Mouse (Mus musculus) embryonic facial prominence, embryonic 11.5 days (tissue): ENCODE results near the gene Taco1. TPM values are rescaled to one million over a fixed set of nuclear protein-coding genes. Genes with fewer than 3 reads are reported as not detected.

ENCODE experiments used
- ATAC-seq: fragments of 200-750 bp; cut with Nextera tagmentation; replicated peaks from 2 replicates; pipeline ENCODE4 v1.8.0; 2017; ENCODE audit warnings: low read depth; ENCODE audit not compliant: insufficient number of reproducible peaks, low FRiP score, low TSS enrichment
- DNase-seq: peaks from one replicate; pipeline ENCODE4 v3.0.0-alpha.2; 2015; ENCODE audit warnings: low spot score
- H3K27ac ChIP-seq: fragments of 300-500 bp; sonication (generic); replicated peaks from 2 replicates; pipeline ENCODE4 v1.5.1; 2014; ENCODE audit warnings: mild to moderate bottlenecking, low read depth, low read length, control low read depth
- H3K27me3 ChIP-seq: fragments of 300-500 bp; sonication (generic); 2 replicates; pipeline ENCODE4 v1.6.1; 2014; ENCODE audit warnings: mild to moderate bottlenecking, low read length, moderate library complexity, mixed read lengths; ENCODE audit not compliant: control insufficient read depth, insufficient read depth
- H3K36me3 ChIP-seq: fragments of 300-500 bp; sonication (generic); replicated peaks from 2 replicates; pipeline ENCODE4 v1.6.1; 2014; ENCODE audit warnings: low read depth, mild to moderate bottlenecking, low read length, moderate library complexity, mixed read lengths; ENCODE audit not compliant: control insufficient read depth, insufficient read depth
- H3K4me1 ChIP-seq: fragments of 300-500 bp; sonication (generic); 2 replicates; pipeline ENCODE4 v1.6.1; 2014; ENCODE audit warnings: low read length, mixed read lengths; ENCODE audit not compliant: control insufficient read depth, insufficient read depth
- H3K4me2 ChIP-seq: fragments of 300-500 bp; sonication (generic); 2 replicates; pipeline ENCODE4 v1.6.1; 2014; ENCODE audit warnings: low read depth, mild to moderate bottlenecking, control low read depth, low read length, moderate library complexity
- H3K4me3 ChIP-seq: fragments of 300-500 bp; sonication (generic); 2 replicates; pipeline ENCODE4 v1.5.1; 2014; ENCODE audit warnings: low read depth, low read length, control low read depth
- H3K9ac ChIP-seq: fragments of 300-500 bp; sonication (generic); replicated peaks from 2 replicates; pipeline ENCODE4 v1.6.1; 2014; ENCODE audit warnings: mild to moderate bottlenecking, control low read depth, low read length
- H3K9me3 ChIP-seq: fragments of 300-500 bp; sonication (generic); replicated peaks from 2 replicates; pipeline ENCODE4 v1.6.1; 2016; ENCODE audit warnings: mild to moderate bottlenecking, low read length, inconsistent platforms, mixed read lengths; ENCODE audit not compliant: control insufficient read depth
- whole genome bisulfite sequencing: fragments of 180-500 bp; shearing (Covaris S2); extraction: QIAGEN DNeasy Blood & Tissue Kit; methylation state at CpG from one replicate; pipeline ENCODE4 v1.1.7; 2014; 5-methylcytosine and 5-hydroxymethylcytosine counted together
- polyA plus RNA-seq: library from polyadenylated mRNA; unstranded; fragments of >200 nt; fragmentation: Nextera tagmentation; extraction: Ambion mirVana; gene quantifications from 2 replicates; pipeline ENCODE4 v1.2.1, GENCODE M21; 2014

Gene Taco1
- polyA plus RNA-seq, 1 experiment from 2014 or later = 11.4 TPM

DNA sequence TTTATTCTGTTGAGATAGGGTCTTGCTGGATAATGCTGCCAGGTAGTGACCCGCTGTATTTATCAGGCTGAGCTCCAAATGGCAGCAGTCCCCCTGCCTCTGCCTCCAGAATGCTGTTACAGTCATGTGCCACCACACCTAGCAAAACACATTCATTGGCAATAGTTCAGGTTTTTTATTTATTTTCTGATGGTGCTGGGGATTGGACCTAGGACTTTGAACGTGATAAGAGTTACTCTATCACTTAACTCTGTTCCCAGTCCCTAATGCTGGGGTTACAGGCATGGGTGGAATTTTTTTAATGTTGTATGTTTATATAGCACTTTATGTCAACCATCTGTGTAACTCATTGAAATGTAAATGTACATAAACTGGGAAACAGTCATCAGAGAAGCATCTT lies 11.9 kb upstream of the Taco1 start:
- H3K4me2 ChIP-seq = no peak overlapping the region
- H3K27ac ChIP-seq = no peak overlapping the region
- no peak overlapping the region for H3K4me3 ChIP-seq
- WGBS = 91% methylated on average over 2 of the region's 2 CpGs
- no peak for ATAC-seq
- H3K36me3 ChIP-seq = peaks cover 6% of the 10 kb centered on the region
- H3K9me3 ChIP-seq = no peaks in the 10 kb centered on the region
- no peaks in the 10 kb centered on the region for H3K27me3 ChIP-seq
- no peak for DNase-seq
- H3K9ac ChIP-seq = no peak overlapping the region
- no peaks in the 10 kb centered on the region for H3K4me1 ChIP-seq

DNA sequence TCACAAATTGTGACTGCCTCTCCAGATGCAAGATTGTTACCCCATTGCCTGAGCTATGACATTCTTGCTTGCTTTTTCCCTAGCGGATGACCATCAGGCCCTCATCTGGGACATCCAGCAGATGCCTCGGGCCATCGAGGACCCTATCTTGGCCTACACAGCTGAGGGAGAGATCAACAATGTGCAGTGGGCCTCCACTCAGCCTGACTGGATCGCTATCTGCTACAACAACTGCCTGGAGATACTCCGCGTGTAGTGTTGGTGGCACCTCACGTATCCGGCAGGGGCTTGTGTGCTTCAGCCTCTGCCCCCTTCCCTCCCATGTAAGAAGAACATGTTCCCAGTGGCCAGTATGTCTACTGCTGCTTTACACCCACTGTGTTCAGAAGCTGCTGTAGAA lies 11.3 kb upstream of the Taco1 start:
- peaks cover 6% of the 10 kb centered on the region for H3K36me3 ChIP-seq
- DNase-seq = no peak
- no peak overlapping the region for H3K4me3 ChIP-seq
- ATAC-seq = no peak
- H3K9ac ChIP-seq = no peak overlapping the region
- no peak overlapping the region for H3K27ac ChIP-seq
- H3K9me3 ChIP-seq = no peaks in the 10 kb centered on the region
- H3K4me2 ChIP-seq = no peak overlapping the region
- H3K27me3 ChIP-seq = no peaks in the 10 kb centered on the region
- WGBS = 91% methylated on average over 8 of the region's 8 CpGs
- no peaks in the 10 kb centered on the region for H3K4me1 ChIP-seq

DNA sequence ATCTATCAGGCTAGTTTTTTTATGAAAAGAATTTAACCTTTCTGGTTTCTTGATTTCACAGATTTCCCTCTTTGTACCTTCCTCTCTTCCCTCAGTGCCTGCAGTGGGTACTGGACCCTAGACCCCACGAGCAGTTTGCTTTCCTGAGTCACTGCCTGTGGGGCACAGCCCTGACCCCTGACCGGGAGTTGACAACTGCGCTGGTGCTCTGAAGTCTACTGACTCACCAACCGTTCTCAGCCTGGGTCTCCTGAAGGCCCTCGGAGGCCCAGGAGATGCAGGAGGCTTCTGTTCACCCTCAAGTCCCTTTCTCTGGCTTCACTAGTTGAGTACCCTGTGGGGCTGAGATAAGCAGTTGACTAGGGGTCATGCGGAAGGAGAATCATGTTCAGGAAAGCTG lies 10.5 kb upstream of the Taco1 start:
- Histone ChIP-seq H3K4me1 (no peaks in the 10 kb centered on the region), H3K27me3 (no peaks in the 10 kb centered on the region), H3K9ac (no peak overlapping the region), H3K36me3 (peaks cover 6% of the 10 kb centered on the region), H3K9me3 (no peaks in the 10 kb centered on the region), H3K4me3 (no peak overlapping the region), H3K4me2 (no peak overlapping the region), H3K27ac (no peak overlapping the region)
- 92% methylated on average over 6 of the region's 6 CpGs for WGBS
- no peak for DNase-seq
- ATAC-seq = no peak

DNA sequence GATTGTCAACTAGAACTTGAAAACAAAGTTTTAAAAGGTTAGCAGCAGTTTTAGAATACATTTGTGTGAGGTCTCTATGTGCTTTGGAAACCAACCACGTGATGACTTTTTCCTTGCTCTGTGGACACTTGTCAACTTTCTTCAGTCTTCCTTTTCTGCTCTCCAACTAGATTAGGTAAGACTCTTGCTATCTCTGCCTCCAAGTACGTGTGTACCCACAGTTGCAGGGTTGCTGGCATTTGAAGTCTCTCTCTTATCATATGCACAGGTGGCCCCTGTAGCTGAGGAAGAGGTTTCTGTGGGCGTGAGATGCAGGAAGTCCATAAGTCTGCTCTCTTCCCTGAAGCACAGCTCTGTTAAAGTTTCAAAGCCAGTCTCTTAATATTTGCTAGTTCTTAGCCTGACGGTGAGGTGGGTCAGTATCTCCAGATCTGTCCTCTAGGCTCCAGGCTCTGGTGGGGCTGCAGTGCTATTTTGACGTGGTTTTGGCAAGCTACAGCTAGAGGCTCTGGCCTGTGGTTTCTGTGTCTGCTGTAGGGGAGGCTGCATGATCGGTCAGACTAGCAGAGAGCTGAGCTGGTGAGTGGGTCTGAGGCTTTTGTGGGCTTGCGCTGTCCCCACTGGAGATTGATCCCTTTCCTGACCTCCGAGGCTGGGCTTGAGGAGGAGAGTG lies 8.9 kb upstream of the Taco1 start:
- no peak overlapping the region for H3K4me2 ChIP-seq
- H3K9me3 ChIP-seq = no peaks in the 10 kb centered on the region
- no peaks in the 10 kb centered on the region for H3K4me1 ChIP-seq
- H3K36me3 ChIP-seq = peaks cover 6% of the 10 kb centered on the region
- no peak overlapping the region for H3K4me3 ChIP-seq
- H3K9ac ChIP-seq = no peak overlapping the region
- H3K27ac ChIP-seq = no peak overlapping the region
- ATAC-seq = no peak
- DNase-seq = no peak
- 90% methylated on average over 8 of the region's 8 CpGs for WGBS
- H3K27me3 ChIP-seq = no peaks in the 10 kb centered on the region

DNA sequence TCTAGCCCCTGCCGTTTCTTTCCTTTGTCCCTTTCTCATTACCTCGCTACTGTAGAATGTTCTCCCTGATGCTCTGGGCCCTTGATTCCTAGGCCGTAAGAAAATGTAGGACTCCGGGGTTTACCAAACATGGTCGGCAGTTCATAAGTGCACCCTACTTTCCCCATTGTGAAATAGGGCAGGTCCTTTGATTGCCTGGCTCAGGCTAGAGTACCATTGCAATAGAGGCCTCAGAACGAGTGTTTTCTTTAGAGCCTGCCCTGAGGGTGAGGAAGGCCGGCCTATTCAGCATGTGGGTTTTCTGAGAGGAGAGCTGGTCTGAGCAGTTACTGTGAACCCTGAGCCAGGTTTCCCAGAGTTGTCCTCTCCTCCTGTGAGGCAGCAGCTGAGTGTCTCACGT lies 7.8 kb upstream of the Taco1 start:
- no peak overlapping the region for H3K9ac ChIP-seq
- no peaks in the 10 kb centered on the region for H3K9me3 ChIP-seq
- H3K27ac ChIP-seq = no peak overlapping the region
- 76% methylated on average over 8 of the region's 8 CpGs for WGBS
- no peaks in the 10 kb centered on the region for H3K4me1 ChIP-seq
- no peak overlapping the region for H3K4me3 ChIP-seq
- H3K27me3 ChIP-seq = no peaks in the 10 kb centered on the region
- H3K36me3 ChIP-seq = peaks cover 6% of the 10 kb centered on the region
- DNase-seq = no peak
- no peak overlapping the region for H3K4me2 ChIP-seq
- ATAC-seq = no peak

DNA sequence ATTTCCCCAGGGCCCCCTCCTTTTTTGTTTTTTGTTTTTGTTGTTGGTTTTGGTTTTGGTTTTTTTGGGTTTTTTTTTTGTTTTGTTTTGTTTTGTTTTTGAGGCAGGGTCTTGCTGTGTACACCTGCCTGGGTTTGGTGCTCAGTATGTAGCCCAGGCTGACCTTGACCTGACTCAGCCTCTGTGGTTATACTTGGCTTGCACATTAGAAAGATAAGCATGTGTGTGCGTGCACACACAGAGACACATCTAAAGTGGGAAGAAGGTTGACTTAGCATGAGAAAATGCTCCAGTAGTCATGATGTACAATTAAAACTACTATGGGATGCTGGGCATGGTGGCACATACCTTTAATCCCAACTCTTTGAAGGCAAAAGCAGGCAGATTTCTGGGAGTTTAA lies 5.3 kb upstream of the Taco1 start:
- peaks cover 3% of the 10 kb centered on the region for H3K36me3 ChIP-seq
- WGBS = 85% methylated on average over 1 of the region's 1 CpGs
- no peaks in the 10 kb centered on the region for H3K9me3 ChIP-seq
- no peak overlapping the region for H3K4me3 ChIP-seq
- no peak for ATAC-seq
- H3K4me2 ChIP-seq = no peak overlapping the region
- DNase-seq = no peak
- H3K9ac ChIP-seq = no peak overlapping the region
- H3K27me3 ChIP-seq = no peaks in the 10 kb centered on the region
- no peaks in the 10 kb centered on the region for H3K4me1 ChIP-seq
- no peak overlapping the region for H3K27ac ChIP-seq

DNA sequence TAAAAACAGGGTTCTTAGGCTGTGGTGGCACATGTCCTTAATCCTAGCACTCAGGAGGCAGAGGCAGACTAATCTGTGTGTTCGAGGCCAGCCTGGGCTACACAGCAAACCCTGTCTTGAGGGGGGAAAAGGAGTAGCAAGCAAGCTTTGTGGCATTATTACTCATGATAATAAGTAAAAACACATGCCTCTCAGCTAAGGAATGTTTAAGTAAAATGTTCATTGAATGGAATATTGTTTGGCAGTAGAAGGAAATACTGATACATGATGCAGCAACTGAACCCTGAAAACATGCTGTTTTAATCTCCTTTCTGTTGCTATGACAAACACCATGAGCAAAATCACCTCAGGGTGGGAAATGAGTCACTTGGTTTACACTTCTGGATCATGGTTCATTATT lies 4.5 kb upstream of the Taco1 start:
- H3K9me3 ChIP-seq = no peaks in the 10 kb centered on the region
- DNase-seq (no peak), ATAC-seq (no peak)
- no peaks in the 10 kb centered on the region for H3K27me3 ChIP-seq
- H3K27ac ChIP-seq = no peak overlapping the region
- H3K9ac ChIP-seq = no peak overlapping the region
- H3K4me1 ChIP-seq = no peaks in the 10 kb centered on the region
- H3K4me2 ChIP-seq = no peak overlapping the region
- peaks cover 3% of the 10 kb centered on the region for H3K36me3 ChIP-seq
- WGBS = 90% methylated on average over 1 of the region's 1 CpGs
- no peak overlapping the region for H3K4me3 ChIP-seq

DNA sequence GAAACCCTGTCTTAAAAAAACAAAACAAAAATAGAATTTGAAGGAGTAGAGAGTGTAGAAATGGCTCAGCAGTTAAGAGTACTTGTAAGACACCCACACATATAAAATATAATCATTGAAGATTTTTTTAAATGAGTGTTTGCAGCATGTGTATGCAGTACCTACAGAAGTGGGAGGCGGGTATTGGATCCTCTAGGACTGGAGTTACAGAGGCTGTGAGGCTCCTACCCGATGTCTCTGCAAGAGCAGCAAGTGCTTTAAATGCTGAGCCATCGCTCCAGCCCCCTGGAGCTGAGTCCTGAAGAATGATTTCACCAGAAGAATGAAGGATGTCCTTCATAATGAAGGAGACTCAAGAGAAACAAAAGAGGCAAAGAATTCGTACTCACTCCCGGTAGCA lies 2.1 kb upstream of the Taco1 start:
- ATAC-seq (no peak), DNase-seq (no peak)
- H3K4me1 ChIP-seq = no peaks in the 10 kb centered on the region
- H3K27me3 ChIP-seq = no peaks in the 10 kb centered on the region
- H3K36me3 ChIP-seq = no peaks in the 10 kb centered on the region
- 81% methylated on average over 5 of the region's 5 CpGs for WGBS
- H3K4me2 ChIP-seq = no peak overlapping the region
- H3K9ac ChIP-seq = no peak overlapping the region
- H3K4me3 ChIP-seq = no peak overlapping the region
- H3K9me3 ChIP-seq = no peaks in the 10 kb centered on the region
- no peak overlapping the region for H3K27ac ChIP-seq
